Mouse (Mus musculus): ENCODE measurements around the gene Ccdc115.

- no peak for TF ChIP-seq CTCF (IDR thresholded peaks at IDR 0.05; ENCODE audit: low read depth)
- TF ChIP-seq EP300 (IDR thresholded peaks at IDR 0.05; ENCODE audit: low read depth), result no peak
These were observed 45.0 kb upstream of the Ccdc115 start for GRCm38 (mm10) chr1:34484470-34484869.
